Mouse (Mus musculus) heart, postnatal 36 days (tissue): ENCODE data around the gene Gm13695. TPM values are rescaled to one million over a fixed set of nuclear protein-coding genes. Genes with fewer than 3 reads are reported as not detected.
"Not testable (repeated sequence)": the region's sequence is repeated elsewhere in the genome, so short reads cannot be mapped to it uniquely, and the experiment has no call there.

Source experiments
- DNase-seq, 2 experiments: peaks; one replicate each; pipeline ENCODE4 v3.0.0; 2021 to 2022
- intact Hi-C: fragments of 180-260 bp; cut with DNase I; formaldehyde crosslinking; loops from one replicate; pipeline ENCODE4 v1.15.1; 2025
- total RNA-seq, 2 experiments: library from RNA; stranded (reverse); gene quantifications; 2 replicates each; pipeline ENCODE4 v1.2.3; 2021

Gene Gm13695
- total RNA-seq = under 1 TPM in 1 of 2 experiments, not detected in 1; 0.76 TPM

- DNase-seq, intact Hi-C loops: not testable (repeated sequence)
These were observed at the start of gene Gm13695 for GRCm38 (mm10) chr2:83967013-83967412. Gene Gm13695 (plus strand): TSS chr2:83967313.

- no peak for DNase-seq
- intact Hi-C loops = no loop called here
These were observed 37.5 kb upstream of the Gm13695 start for GRCm38 (mm10) chr2:83929478-83930088.

- DNase-seq = peak; percentile 4 to 10
- intact Hi-C loops = no loop called here
These were observed 26.2 kb upstream of the Gm13695 start, which contains the start of gene Zswim2 for GRCm38 (mm10) chr2:83940931-83941361. Gene Zswim2 (minus strand): TSS chr2:83941228.

GRCm38 (mm10) chr2:83941378-83941777, 25.7 kb upstream of the Gm13695 start:
- DNase-seq = no peak
- intact Hi-C loops = no loop called here

GRCm38 (mm10) chr2:83941792-83942191, 25.3 kb upstream of the Gm13695 start:
- intact Hi-C loops = no loop called here
- DNase-seq = no peak

- intact Hi-C loops, DNase-seq: not testable (repeated sequence)
These were observed 11.7 kb upstream of the Gm13695 start, which contains the start of gene Gm13698 for GRCm38 (mm10) chr2:83955393-83955792. Gene Gm13698 (plus strand): TSS chr2:83955693.

- DNase-seq, intact Hi-C loops: not testable (repeated sequence)
These were observed 5.9 kb upstream of the Gm13695 start, which contains the start of gene Gm13693 for GRCm38 (mm10) chr2:83961203-83961602. Gene Gm13693 (plus strand): TSS chr2:83961503.

- intact Hi-C loops, DNase-seq: not testable (repeated sequence)
These were observed 5.7 kb downstream of the Gm13695 start, which contains the start of gene Gm13696 for GRCm38 (mm10) chr2:83972823-83973222. Gene Gm13696 (plus strand): TSS chr2:83973123.

- intact Hi-C loops, DNase-seq: not testable (repeated sequence)
These were observed 11.5 kb downstream of the Gm13695 start, which contains the start of gene Gm13694 for GRCm38 (mm10) chr2:83978633-83979032. Gene Gm13694 (plus strand): TSS chr2:83978933.

GRCm38 (mm10) chr2:83984443-83984842, 17.3 kb downstream of the Gm13695 start, which contains the start of gene Gm13697:
Gene Gm13697 (plus strand): TSS chr2:83984743.
- DNase-seq, intact Hi-C loops: not testable (repeated sequence)

GRCm38 (mm10) chr2:83990253-83990652, 23.1 kb downstream of the Gm13695 start, which contains the start of gene Gm13691:
Gene Gm13691 (plus strand): TSS chr2:83990553.
- intact Hi-C loops, DNase-seq: not testable (repeated sequence)

- intact Hi-C loops = not testable (repeated sequence)
These were observed 26.6 kb downstream of the Gm13695 start for GRCm38 (mm10) chr2:83993639-83994255.

GRCm38 (mm10) chr2:83994526-83994925, 27.4 kb downstream of the Gm13695 start:
- intact Hi-C loops, DNase-seq: not testable (repeated sequence)

More at GRCm38 (mm10) chr2:83993639-83994255, 26.6 kb downstream of the Gm13695 start:
- DNase-seq = peak in 1 of 2 experiments; percentile 37

- intact Hi-C loops = no loop called here
- DNase-seq = no peak
These were observed 41.8 kb downstream of the Gm13695 start for GRCm38 (mm10) chr2:84008913-84009312.

- no peak for DNase-seq
- intact Hi-C loops = no loop called here
These were observed 42.7 kb downstream of the Gm13695 start for GRCm38 (mm10) chr2:84009818-84010217.

GRCm38 (mm10) chr2:84014572-84014971, 47.5 kb downstream of the Gm13695 start:
- intact Hi-C loops = no loop called here
- DNase-seq = no peak

GRCm38 (mm10) chr2:84016291-84016690, 49.2 kb downstream of the Gm13695 start:
- intact Hi-C loops, DNase-seq: not testable (repeated sequence)

GRCm38 (mm10) chr2:84018330-84018729, 51.2 kb downstream of the Gm13695 start:
- no peak for DNase-seq
- intact Hi-C loops = no loop called here
